Mouse (Mus musculus) ES-E14 (cell line): ENCODE data around the gene Hdac7.

ENCODE experiments used
- CHD2 ChIP-seq: IDR thresholded peaks from 2 replicates; pipeline ENCODE4 v1.6.1; 2014; ENCODE audit warnings: mild to moderate bottlenecking, low read depth, low read length, inconsistent platforms
- HCFC1 ChIP-seq: IDR thresholded peaks from 2 replicates; pipeline ENCODE4 v1.6.1; 2012; ENCODE audit warnings: low read length, inconsistent platforms, borderline replicate concordance; ENCODE audit not compliant: insufficient read depth
- MAFK ChIP-seq: IDR thresholded peaks from 2 replicates; pipeline ENCODE4 v1.6.1; 2014; ENCODE audit warnings: mild to moderate bottlenecking, low read depth, low read length, inconsistent platforms; ENCODE audit not compliant: insufficient read depth
- ZC3H11A ChIP-seq: IDR thresholded peaks from 2 replicates; pipeline ENCODE4 v1.6.1; 2012; ENCODE audit warnings: low read depth, mild to moderate bottlenecking, inconsistent platforms, low read length, borderline replicate concordance

DNA sequence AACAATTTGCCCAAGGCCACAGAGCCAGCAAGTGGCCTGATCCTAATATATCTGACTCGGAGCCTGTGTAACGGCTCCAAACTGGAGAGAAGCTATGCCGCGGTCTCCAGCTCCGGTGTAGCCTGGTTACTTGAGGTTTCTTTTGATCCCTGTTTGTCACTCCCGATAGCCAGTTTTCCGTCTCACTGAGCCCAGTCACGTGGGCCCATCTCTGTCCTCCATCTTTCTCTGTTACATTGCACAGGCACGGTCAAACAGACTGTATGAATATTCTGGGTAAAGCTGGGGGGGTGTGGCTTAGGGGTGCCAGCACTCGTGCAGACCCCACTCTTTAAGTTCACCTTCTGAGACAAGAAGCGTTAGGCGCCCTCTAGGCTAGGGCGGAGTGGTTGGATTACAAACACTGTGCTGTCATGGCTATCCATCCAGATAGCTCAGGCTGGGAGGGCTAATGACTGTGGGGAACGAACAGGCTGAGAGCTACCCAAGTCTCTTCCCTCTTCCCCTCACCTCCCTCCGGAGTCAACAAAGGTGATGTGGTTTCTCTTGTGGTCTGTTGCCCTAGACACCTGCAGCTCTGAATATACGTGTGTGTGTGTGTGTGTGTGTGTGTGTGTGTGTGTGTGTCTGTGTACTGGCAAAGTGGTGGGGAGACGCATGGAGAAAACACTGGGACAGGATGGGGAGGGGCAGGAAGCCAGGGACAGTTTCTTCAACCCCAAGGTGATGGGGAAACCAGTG is 8.0 kb downstream of the Hdac7 start:
- TF ChIP-seq ZC3H11A: no peak
- TF ChIP-seq MAFK: no peak
- TF ChIP-seq CHD2: no peak
- TF ChIP-seq HCFC1: no peak
